Mouse (Mus musculus) layer of hippocampus, adult 18-20 months (tissue): Measurements from ENCODE around the gene Cdkn1b. TPM values are rescaled to one million over a fixed set of nuclear protein-coding genes. Genes with fewer than 3 reads are reported as not detected.

ENCODE experiments used
- DNase-seq, 2 experiments: peaks; one replicate each; pipeline ENCODE4 v3.0.0; 2022; ENCODE audit warnings: low spot score in 2 of 2
- total RNA-seq, 2 experiments: library from RNA; stranded (reverse); gene quantifications; 2 replicates each; pipeline ENCODE4 v1.2.3; 2021

Gene Cdkn1b
- total RNA-seq, 2 experiments from 2014 or later: 46.0 to 48.2 TPM

- no peak for DNase-seq
Measured at GRCm38 (mm10) chr6:134928889-134929310, 8.7 kb downstream of the Cdkn1b start.

GRCm38 (mm10) chr6:134929926-134930325 lies 9.7 kb downstream of the Cdkn1b start:
- no peak for DNase-seq

GRCm38 (mm10) chr6:134930383-134930782 lies 10.2 kb downstream of the Cdkn1b start:
- no peak for DNase-seq

- no peak for DNase-seq
Measured at GRCm38 (mm10) chr6:134931146-134931545, 10.9 kb downstream of the Cdkn1b start.

GRCm38 (mm10) chr6:134932486-134933206 lies 12.4 kb downstream of the Cdkn1b start:
- no peak for DNase-seq

GRCm38 (mm10) chr6:134933207-134933558 lies 13.0 kb downstream of the Cdkn1b start:
- no peak for DNase-seq

- no peak for DNase-seq
Measured at GRCm38 (mm10) chr6:134934305-134934704, 14.1 kb downstream of the Cdkn1b start.

GRCm38 (mm10) chr6:134939781-134940180 lies 19.6 kb downstream of the Cdkn1b start:
- DNase-seq: no peak

- no peak for DNase-seq
Measured at GRCm38 (mm10) chr6:134943759-134944407, 23.7 kb downstream of the Cdkn1b start.

GRCm38 (mm10) chr6:134946054-134946453 lies 25.9 kb downstream of the Cdkn1b start:
- no peak for DNase-seq

- DNase-seq: no peak
Measured at GRCm38 (mm10) chr6:134946858-134947257, 26.7 kb downstream of the Cdkn1b start.

- peak; percentile 25 to 79 for DNase-seq
Measured at GRCm38 (mm10) chr6:134947311-134948087, 27.3 kb downstream of the Cdkn1b start.

GRCm38 (mm10) chr6:134948522-134949061 lies 28.4 kb downstream of the Cdkn1b start:
- no peak for DNase-seq

- DNase-seq: no peak
Measured at GRCm38 (mm10) chr6:134949241-134949640, 29.0 kb downstream of the Cdkn1b start.

- no peak for DNase-seq
Measured at GRCm38 (mm10) chr6:134951364-134951763, 31.2 kb downstream of the Cdkn1b start.

- peak; percentile 18 to 36 for DNase-seq
Measured at GRCm38 (mm10) chr6:134953976-134954375, 33.8 kb downstream of the Cdkn1b start.

GRCm38 (mm10) chr6:134956388-134956787 lies 36.2 kb downstream of the Cdkn1b start:
- DNase-seq: no peak

- DNase-seq: no peak
Measured at GRCm38 (mm10) chr6:134961286-134961685, 41.1 kb downstream of the Cdkn1b start.

GRCm38 (mm10) chr6:134961858-134962517 lies 41.8 kb downstream of the Cdkn1b start:
- no peak for DNase-seq

- DNase-seq: no peak
Measured at GRCm38 (mm10) chr6:134962518-134962893, 42.3 kb downstream of the Cdkn1b start.

- DNase-seq: no peak
Measured at GRCm38 (mm10) chr6:134963910-134964309, 43.7 kb downstream of the Cdkn1b start.
